Mouse (Mus musculus): ENCODE measurements around the gene B3galnt2.

DNA sequence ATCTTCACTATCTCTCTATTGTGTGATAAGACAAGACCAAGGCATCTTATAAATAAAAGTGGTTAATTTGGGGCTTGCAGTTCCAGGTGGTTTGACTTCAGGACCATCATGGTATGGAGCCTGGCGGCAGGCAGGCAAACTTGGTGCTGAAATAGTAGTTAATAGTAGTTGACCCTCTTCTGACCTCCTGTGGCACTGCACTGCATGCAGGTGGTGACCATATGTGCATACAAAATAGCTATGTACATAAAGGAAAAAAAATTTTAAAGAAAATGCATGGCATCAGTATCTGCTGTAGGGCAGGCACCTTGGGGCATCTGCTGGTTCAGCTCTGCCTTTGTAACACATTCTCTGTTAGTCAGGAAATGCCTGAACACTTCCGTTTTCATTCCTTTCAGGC lies 36.1 kb downstream of the B3galnt2 start:
- no peak for TF ChIP-seq POLR2A (IDR thresholded peaks at IDR 0.05; ENCODE audit: borderline replicate concordance, extremely low read depth, insufficient read depth, insufficient read length, poor library complexity, severe bottlenecking)
- TF ChIP-seq CTCF (IDR thresholded peaks at IDR 0.05; ENCODE audit: borderline replicate concordance, extremely low read depth, insufficient read depth, insufficient read length), result no peak

All from brain, embryonic 14.5 days (tissue).